Comparison of ENCODE assay signal across 8 mouse cellular contexts in genomic region chr15:78530671-78531450, GRCm38 (mm10). TPM values are rescaled to one million over a fixed set of nuclear protein-coding genes. Genes with fewer than 3 reads are reported as not detected.
DNase-seq lines count a peak whose midpoint lies in the region; ATAC-seq lines count a peak whose summit lies in the region.

Gene C1qtnf6 (minus strand): TSS chr15:78531416.

- H3K9ac ChIP-seq in embryonic facial prominence, embryonic 12.5 days: peak within 1 kb of the TSS; percentile 53
- H3K9ac ChIP-seq in heart, embryonic 13.5 days: peak within 1 kb of the TSS; percentile 85

- DNase-seq in ovary, postnatal 36 days (ENCODE audit: low spot score): peak; percentile 57
- DNase-seq in ovary, postnatal 14 days (ENCODE audit: low spot score): no peak
- DNase-seq in kidney, postnatal 10 days: peak; percentile 81
- no peak for DNase-seq in midbrain, embryonic 10.5 days (ENCODE audit: low spot score)
- DNase-seq in B cell, adult 2 months: no peak
- no peak for DNase-seq in embryo, embryonic 11 days

- 0 out of 2 replicates have a peak within 1 kb of the TSS, but pooled peaks have one; percentile 13 for H3K4me3 ChIP-seq in embryonic facial prominence, embryonic 12.5 days
- H3K4me3 ChIP-seq in heart, embryonic 13.5 days: peak within 1 kb of the TSS; percentile 46
- H3K4me3 ChIP-seq in midbrain, embryonic 10.5 days: peak within 1 kb of the TSS; percentile 54

- WGBS in embryonic facial prominence, embryonic 12.5 days: 66% methylated on average over 17 of the region's 17 CpGs
- WGBS in heart, embryonic 13.5 days: 59% methylated on average over 17 of the region's 17 CpGs
- 77% methylated on average over 17 of the region's 17 CpGs for WGBS in midbrain, embryonic 10.5 days

- H3K36me3 ChIP-seq in embryonic facial prominence, embryonic 12.5 days: no peaks in the 10 kb centered on the region
- H3K36me3 ChIP-seq in heart, embryonic 13.5 days: peaks cover 6% of the 10 kb centered on the region
- no peaks in the 10 kb centered on the region for H3K36me3 ChIP-seq in midbrain, embryonic 10.5 days

- peak within 1 kb of the TSS; percentile 50 for H3K4me2 ChIP-seq in embryonic facial prominence, embryonic 12.5 days (replicated peaks)
- H3K4me2 ChIP-seq in heart, embryonic 13.5 days: peak within 1 kb of the TSS; percentile 68

- H3K27me3 ChIP-seq in embryonic facial prominence, embryonic 12.5 days: 0 out of 2 replicates have a peak, but pooled peaks cover 3% of the 10 kb centered on the region
- H3K27me3 ChIP-seq in heart, embryonic 13.5 days (replicated peaks): no peaks in the 10 kb centered on the region
- H3K27me3 ChIP-seq in midbrain, embryonic 10.5 days (ENCODE audit: low read depth, poor library complexity, severe bottlenecking): peaks cover 22% of the 10 kb centered on the region

- peak within 1 kb of the TSS; percentile 66 for H3K27ac ChIP-seq in embryonic facial prominence, embryonic 12.5 days
- peak within 1 kb of the TSS; percentile 88 for H3K27ac ChIP-seq in heart, embryonic 13.5 days (replicated peaks)
- peak within 1 kb of the TSS; percentile 84 for H3K27ac ChIP-seq in midbrain, embryonic 10.5 days (replicated peaks)

- H3K4me1 ChIP-seq in embryonic facial prominence, embryonic 12.5 days: peaks cover 32% of the 10 kb centered on the region
- H3K4me1 ChIP-seq in heart, embryonic 13.5 days: peaks cover 48% of the 10 kb centered on the region
- peaks cover 47% of the 10 kb centered on the region for H3K4me1 ChIP-seq in midbrain, embryonic 10.5 days

- no peak for ATAC-seq in embryonic facial prominence, embryonic 12.5 days (ENCODE audit: insufficient number of reproducible peaks, insufficient read depth, low FRiP score, low TSS enrichment)
- ATAC-seq in heart, embryonic 13.5 days (ENCODE audit: extremely low read depth, insufficient number of reproducible peaks, low FRiP score, low TSS enrichment): no peak

- no peaks in the 10 kb centered on the region for H3K9me3 ChIP-seq in embryonic facial prominence, embryonic 12.5 days
- H3K9me3 ChIP-seq in heart, embryonic 13.5 days: no peaks in the 10 kb centered on the region
- no peaks in the 10 kb centered on the region for H3K9me3 ChIP-seq in midbrain, embryonic 10.5 days (replicated peaks)

RNA-seq across cellular contexts. Expression of gene C1qtnf6, which starts in this region (rescaled TPM):
- 21.0 and 22.9 TPM in 2 replicates for polyA plus RNA-seq in embryonic facial prominence, embryonic 12.5 days (2016; fragmentation: Nextera tagmentation; extraction: Ambion mirVana)
- 28.7 and 31.8 TPM in 2 replicates for polyA plus RNA-seq in heart, embryonic 13.5 days (2015; fragmentation: Nextera tagmentation; extraction: Ambion mirVana)
- polyA plus RNA-seq in midbrain, embryonic 10.5 days (2016; fragmentation: Nextera tagmentation; extraction: Ambion mirVana): 10.0 and 11.0 TPM in 2 replicates

Comparison
In these comparisons a context has a peak if more than half of its experiments do, and no peak if none do; other contexts are left out.
1. DNase-seq: peak in ovary, postnatal 36 days (single experiment) and kidney, postnatal 10 days (single experiment); none in ovary, postnatal 14 days (single experiment), midbrain, embryonic 10.5 days (single experiment), B cell, adult 2 months (0 of 2) and embryo, embryonic 11 days (single experiment).
2. Peak in every context shown above with its lines, with median percentiles within 50 percentile points of each other: H3K27ac ChIP-seq and H3K4me3 ChIP-seq.